Mouse (Mus musculus): ENCODE measurements around the gene Ankrd35. TPM values are rescaled to one million over a fixed set of nuclear protein-coding genes. Genes with fewer than 3 reads are reported as not detected.
"Not testable (repeated sequence)": the region's sequence is repeated elsewhere in the genome, so short reads cannot be mapped to it uniquely, and the experiment has no call there.

The Ankrd35 gene
- polyA plus RNA-seq, 1 experiment from 2014 or later: 0.49 TPM

- Histone ChIP-seq H3K9ac (no peak overlapping the region), H3K27ac (no peak overlapping the region), H3K4me1 (replicated peaks) (no peaks in the 10 kb centered on the region), H3K36me3 (peaks cover 38% of the 10 kb centered on the region), H3K4me2 (replicated peaks) (no peak overlapping the region), H3K4me3 (replicated peaks) (no peak overlapping the region), H3K9me3 (no peaks in the 10 kb centered on the region), H3K27me3 (replicated peaks) (no peaks in the 10 kb centered on the region)
- no peak for ATAC-seq
- WGBS: 83% methylated on average over 2 of the region's 2 CpGs
Observed at GRCm38 (mm10) chr3:96715854-96716253, 45.9 kb downstream of the Ankrd35 start.

GRCm38 (mm10) chr3:96719173-96719572, 49.2 kb downstream of the Ankrd35 start:
- H3K4me3 ChIP-seq (replicated peaks): no peak overlapping the region
- H3K27me3 ChIP-seq (replicated peaks): no peaks in the 10 kb centered on the region
- no peak overlapping the region for H3K4me2 ChIP-seq (replicated peaks)
- H3K9me3 ChIP-seq: no peaks in the 10 kb centered on the region
- no peak overlapping the region for H3K27ac ChIP-seq
- no peak overlapping the region for H3K9ac ChIP-seq
- peaks cover 35% of the 10 kb centered on the region; the same call in 1 of the 2 replicates for H3K36me3 ChIP-seq
- no peaks in the 10 kb centered on the region for H3K4me1 ChIP-seq (replicated peaks)
- WGBS: 46% methylated on average over 14 of the region's 14 CpGs
- no peak for ATAC-seq

GRCm38 (mm10) chr3:96727343-96727827, 57.5 kb downstream of the Ankrd35 start, which contains the start of the genes Polr3c and Rnf115:
Polr3c (minus strand) TSS chr3:96727628.
Rnf115 (plus strand) TSS chr3:96727664.
- Histone ChIP-seq H3K9ac (peak within 1 kb of the TSS; percentile 77), H3K36me3 (peaks cover 8% of the 10 kb centered on the region; the same call in 1 of the 2 replicates), H3K4me1 (replicated peaks) (peaks cover 11% of the 10 kb centered on the region), H3K27ac (peak within 1 kb of the TSS; percentile 70), H3K4me3 (replicated peaks) (peak within 1 kb of the TSS; percentile 94), H3K9me3 (no peaks in the 10 kb centered on the region), H3K4me2 (replicated peaks) (peak within 1 kb of the TSS; percentile 64), H3K27me3 (replicated peaks) (no peaks in the 10 kb centered on the region)
- peak; percentile 99 for ATAC-seq
- WGBS: 1% methylated on average over 52 of the region's 52 CpGs

- peak; percentile 70 for ATAC-seq
- H3K27me3 ChIP-seq (replicated peaks): no peaks in the 10 kb centered on the region
Observed at GRCm38 (mm10) chr3:96727828-96728633, 58.1 kb downstream of the Ankrd35 start.

GRCm38 (mm10) chr3:96728634-96729402, 58.9 kb downstream of the Ankrd35 start:
- Histone ChIP-seq H3K4me2 (replicated peaks) (peak overlapping the region; percentile 54), H3K9me3 (no peaks in the 10 kb centered on the region), H3K36me3 (peaks cover 3% of the 10 kb centered on the region; the same call in 1 of the 2 replicates), H3K9ac (no peak overlapping the region), H3K27ac (peak overlapping the region; percentile 70; the same call in 1 of the 2 replicates), H3K4me3 (replicated peaks) (peak overlapping the region; percentile 94), H3K27me3 (replicated peaks) (no peaks in the 10 kb centered on the region), H3K4me1 (replicated peaks) (peaks cover 11% of the 10 kb centered on the region)
- no peak for ATAC-seq
- 42% methylated on average over 7 of the region's 7 CpGs for WGBS

More at GRCm38 (mm10) chr3:96727828-96728633, 58.1 kb downstream of the Ankrd35 start:
- Histone ChIP-seq H3K9ac (peak overlapping the region; percentile 74), H3K4me2 (replicated peaks) (peak overlapping the region; percentile 54), H3K9me3 (no peaks in the 10 kb centered on the region), H3K4me3 (replicated peaks) (peak overlapping the region; percentile 94), H3K36me3 (peaks cover 6% of the 10 kb centered on the region; the same call in 1 of the 2 replicates), H3K4me1 (replicated peaks) (peaks cover 11% of the 10 kb centered on the region), H3K27ac (peak overlapping the region; percentile 70)
- WGBS: under 1% methylated on average over 42 of the region's 42 CpGs

GRCm38 (mm10) chr3:96729403-96729784, 59.5 kb downstream of the Ankrd35 start:
- H3K36me3 ChIP-seq: no peaks in the 10 kb centered on the region
- no peak overlapping the region; the same call in 1 of the 2 replicates for H3K4me3 ChIP-seq (replicated peaks)
- WGBS: 35% methylated on average over 3 of the region's 3 CpGs
- H3K27me3 ChIP-seq (replicated peaks): no peaks in the 10 kb centered on the region
- H3K4me1 ChIP-seq (replicated peaks): peaks cover 11% of the 10 kb centered on the region
- ATAC-seq: no peak
- H3K4me2 ChIP-seq (replicated peaks): no peak overlapping the region
- no peak overlapping the region for H3K9ac ChIP-seq
- H3K27ac ChIP-seq: no peak overlapping the region
- no peaks in the 10 kb centered on the region for H3K9me3 ChIP-seq

GRCm38 (mm10) chr3:96730785-96731184, 60.9 kb downstream of the Ankrd35 start:
- Histone ChIP-seq H3K27me3 (replicated peaks) (no peaks in the 10 kb centered on the region), H3K9ac (no peak overlapping the region), H3K36me3 (no peaks in the 10 kb centered on the region), H3K27ac (no peak overlapping the region), H3K9me3 (no peaks in the 10 kb centered on the region), H3K4me1 (replicated peaks) (peaks cover 9% of the 10 kb centered on the region), H3K4me2 (replicated peaks) (no peak overlapping the region), H3K4me3 (replicated peaks) (no peak overlapping the region)
- 72% methylated on average over 5 of the region's 5 CpGs for WGBS
- ATAC-seq: no peak

GRCm38 (mm10) chr3:96733984-96734383, 64.1 kb downstream of the Ankrd35 start:
- H3K4me3 ChIP-seq (replicated peaks): no peak overlapping the region
- 88% methylated on average over 1 of the region's 1 CpGs for WGBS
- ATAC-seq: no peak
- no peaks in the 10 kb centered on the region for H3K9me3 ChIP-seq
- no peak overlapping the region for H3K9ac ChIP-seq
- no peak overlapping the region for H3K4me2 ChIP-seq (replicated peaks)
- H3K27ac ChIP-seq: no peak overlapping the region
- no peaks in the 10 kb centered on the region for H3K27me3 ChIP-seq (replicated peaks)
- peaks cover 1% of the 10 kb centered on the region for H3K4me1 ChIP-seq (replicated peaks)
- H3K36me3 ChIP-seq: no peaks in the 10 kb centered on the region

GRCm38 (mm10) chr3:96735200-96735599, 65.3 kb downstream of the Ankrd35 start:
- ATAC-seq: no peak
- Histone ChIP-seq H3K4me1 (replicated peaks) (no peaks in the 10 kb centered on the region), H3K9me3 (no peaks in the 10 kb centered on the region), H3K9ac (no peak overlapping the region), H3K4me2 (replicated peaks) (no peak overlapping the region), H3K36me3 (no peaks in the 10 kb centered on the region), H3K27ac (no peak overlapping the region), H3K4me3 (replicated peaks) (no peak overlapping the region), H3K27me3 (replicated peaks) (no peaks in the 10 kb centered on the region)
- 98% methylated on average over 2 of the region's 2 CpGs for WGBS

GRCm38 (mm10) chr3:96737013-96737740, 67.2 kb downstream of the Ankrd35 start:
- H3K27ac ChIP-seq: no peak overlapping the region
- H3K9me3 ChIP-seq: no peaks in the 10 kb centered on the region
- ATAC-seq: no peak
- H3K9ac ChIP-seq: no peak overlapping the region
- WGBS: 57% methylated on average over 1 of the region's 1 CpGs
- no peak overlapping the region for H3K4me2 ChIP-seq (replicated peaks)
- no peaks in the 10 kb centered on the region for H3K27me3 ChIP-seq (replicated peaks)
- H3K4me1 ChIP-seq (replicated peaks): no peaks in the 10 kb centered on the region
- H3K36me3 ChIP-seq: no peaks in the 10 kb centered on the region
- H3K4me3 ChIP-seq (replicated peaks): no peak overlapping the region

- no peak overlapping the region for H3K27ac ChIP-seq
- no peaks in the 10 kb centered on the region for H3K36me3 ChIP-seq
- no peaks in the 10 kb centered on the region for H3K4me1 ChIP-seq (replicated peaks)
- no peaks in the 10 kb centered on the region for H3K9me3 ChIP-seq
- ATAC-seq: no peak
- no peaks in the 10 kb centered on the region for H3K27me3 ChIP-seq (replicated peaks)
- WGBS: 84% methylated on average over 1 of the region's 1 CpGs
- no peak overlapping the region for H3K4me3 ChIP-seq (replicated peaks)
- H3K9ac ChIP-seq: no peak overlapping the region
- H3K4me2 ChIP-seq (replicated peaks): no peak overlapping the region
Observed at GRCm38 (mm10) chr3:96737995-96738394, 68.1 kb downstream of the Ankrd35 start.

- not testable (repeated sequence) for H3K4me3 ChIP-seq (replicated peaks); ATAC-seq; H3K27me3 ChIP-seq (replicated peaks); H3K4me1 ChIP-seq (replicated peaks); H3K27ac ChIP-seq; H3K9me3 ChIP-seq; H3K9ac ChIP-seq; H3K36me3 ChIP-seq; H3K4me2 ChIP-seq (replicated peaks)
Observed at GRCm38 (mm10) chr3:96740279-96740678, 70.3 kb downstream of the Ankrd35 start.

Measured in intestine, embryonic 15.5 days (tissue).